Mouse (Mus musculus) ES-E14 (cell line): ENCODE measurements at regions not wholly inside any gene's neighbourhood (a gene's known extent, or its start where the extent isn't known, plus 50 kb on each side); places are given as distances from the start of the nearest gene placed in this dataset.
"Not testable (repeated sequence)": the region's sequence is repeated elsewhere in the genome, so short reads cannot be mapped to it uniquely, and the experiment has no call there.

Source experiments
- DNase-seq: peaks from one replicate; pipeline ENCODE4 v3.0.0-alpha.2; 2013; ENCODE audit warnings: low read depth, low spot score
- H3K27ac ChIP-seq: 2 replicates; pipeline ENCODE4 v1.5.1; 2012; ENCODE audit warnings: low read depth, mild to moderate bottlenecking, low read length, moderate library complexity, mixed read lengths; ENCODE audit not compliant: poor library complexity, insufficient read depth, severe bottlenecking
- H3K36me3 ChIP-seq: 2 replicates; pipeline ENCODE4 v1.6.1; 2012; ENCODE audit warnings: mild to moderate bottlenecking, low read length, moderate library complexity, mixed read lengths; ENCODE audit not compliant: control insufficient read depth, poor library complexity, insufficient read depth, severe bottlenecking
- H3K4me1 ChIP-seq, 2 experiments: fragments of 150-350 bp in 1 of 2; sonication (generic) in 1 of 2; 2 replicates each; pipeline ENCODE4 v1.6.1; 2012; ENCODE audit warnings: low read length in 2 of 2, mild to moderate bottlenecking in 1 of 2, mixed read lengths in 1 of 2; ENCODE audit not compliant: control insufficient read depth in 2 of 2, insufficient read depth in 2 of 2, poor library complexity in 1 of 2
- H3K4me3 ChIP-seq, 2 experiments: fragments of 150-350 bp in 1 of 2; sonication (generic) in 1 of 2; 2 replicates each; pipeline ENCODE4 v1.5.1; 2012; ENCODE audit warnings: low read length in 2 of 2, low read depth in 1 of 2, mild to moderate bottlenecking in 1 of 2, mixed read lengths in 1 of 2; ENCODE audit not compliant: insufficient read depth in 1 of 2, poor library complexity in 1 of 2, severe bottlenecking in 1 of 2
- H3K9ac ChIP-seq: 2 replicates; pipeline ENCODE4 v1.6.1; 2012; ENCODE audit warnings: low read depth, mild to moderate bottlenecking, low read length, mixed read lengths; ENCODE audit not compliant: poor library complexity, insufficient read depth, severe bottlenecking
- H3K9me3 ChIP-seq: fragments of 150-350 bp; sonication (generic); 2 replicates; pipeline ENCODE4 v1.6.1; 2012; ENCODE audit warnings: low read depth, mild to moderate bottlenecking, low read length; ENCODE audit not compliant: control insufficient read depth, insufficient read depth
- CHD2 ChIP-seq: IDR thresholded peaks from 2 replicates; pipeline ENCODE4 v1.6.1; 2014; ENCODE audit warnings: mild to moderate bottlenecking, low read depth, low read length, inconsistent platforms
- MAFK ChIP-seq: IDR thresholded peaks from 2 replicates; pipeline ENCODE4 v1.6.1; 2014; ENCODE audit warnings: mild to moderate bottlenecking, low read depth, low read length, inconsistent platforms; ENCODE audit not compliant: insufficient read depth
- ZC3H11A ChIP-seq: IDR thresholded peaks from 2 replicates; pipeline ENCODE4 v1.6.1; 2012; ENCODE audit warnings: low read depth, mild to moderate bottlenecking, inconsistent platforms, low read length, borderline replicate concordance
- in situ Hi-C, 2 experiments: fragments of 600-800 bp; cut with MboI; formaldehyde crosslinking; loops; one replicate each; pipeline ENCODE4 v1.15.1; 2025; ENCODE audit warnings: low sequenced_read_pairs in 2 of 2, inconsistent platforms in 1 of 2; ENCODE audit not compliant: unreplicated experiment in 2 of 2

DNA sequence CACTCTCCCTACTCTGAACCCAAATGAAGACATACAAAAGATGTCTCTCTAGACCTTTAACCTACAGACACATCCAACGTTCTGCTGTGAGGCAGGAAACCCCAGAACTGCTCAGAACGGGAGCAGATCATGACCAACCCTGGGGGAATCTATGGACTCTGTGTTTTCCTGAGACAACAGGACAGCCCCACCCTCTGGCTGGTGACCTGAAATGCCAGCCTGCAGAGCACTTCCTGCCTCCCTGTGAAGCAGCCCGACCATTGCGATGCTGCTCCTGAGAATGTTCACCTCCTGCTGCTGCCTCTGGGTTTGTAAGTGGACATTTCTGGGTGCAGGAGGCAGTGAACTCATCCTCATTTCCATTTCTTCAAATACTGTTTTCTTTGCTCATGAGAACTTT is 153.0 kb downstream of the Stard3nl start:
- H3K9me3 ChIP-seq, in situ Hi-C loops, H3K9ac ChIP-seq, H3K27ac ChIP-seq, H3K36me3 ChIP-seq, H3K4me1 ChIP-seq, DNase-seq, H3K4me3 ChIP-seq: not testable (repeated sequence)

GRCm38 (mm10) chr13:19236340-19236739 is 159.3 kb downstream of the Stard3nl start:
- Histone ChIP-seq H3K9me3 (no peaks in the 10 kb centered on the region), H3K4me1 (no peaks in the 10 kb centered on the region), H3K4me3 (no peak overlapping the region), H3K27ac (no peak overlapping the region), H3K36me3 (no peaks in the 10 kb centered on the region), H3K9ac (no peak overlapping the region)
- TF ChIP-seq ZC3H11A = peak; percentile 74
- TF ChIP-seq MAFK = no peak
- DNase-seq = peak; percentile 21
- in situ Hi-C loops = no loop called here

DNA sequence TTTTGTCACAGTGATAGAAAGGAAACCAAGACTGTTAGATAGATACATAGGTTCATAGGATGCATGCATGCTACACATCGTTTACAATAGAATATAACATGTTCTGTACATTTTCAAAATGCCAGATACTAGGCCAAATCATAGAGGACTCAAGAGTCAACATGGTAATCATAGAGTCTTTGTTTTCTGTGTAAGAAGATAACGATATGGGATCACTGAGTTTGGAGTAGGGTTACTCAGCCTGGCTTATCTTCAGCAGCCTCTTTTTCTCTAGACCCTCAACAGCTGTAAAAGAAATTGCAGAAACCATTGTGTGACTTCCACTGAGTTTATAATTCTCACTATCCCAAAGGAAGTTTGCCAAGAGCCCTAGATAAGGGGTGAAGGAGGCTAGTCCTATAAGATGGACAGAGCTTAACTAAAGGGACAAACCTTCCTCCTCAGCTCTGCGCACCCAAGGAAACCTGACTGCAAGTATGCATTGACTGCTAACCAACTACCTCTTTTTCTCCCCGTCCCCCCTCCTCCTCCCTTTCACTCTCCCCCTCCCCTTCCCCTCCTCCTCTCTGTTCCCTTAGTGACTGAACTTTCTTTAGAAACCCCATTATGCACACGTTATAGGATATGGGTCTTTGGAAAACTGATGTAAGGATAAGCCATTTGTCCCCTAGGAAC is 160.8 kb downstream of the Stard3nl start:
- no peak overlapping the region for H3K4me3 ChIP-seq
- in situ Hi-C loops = no loop called here
- H3K9ac ChIP-seq = no peak overlapping the region
- H3K9me3 ChIP-seq = no peaks in the 10 kb centered on the region
- no peaks in the 10 kb centered on the region for H3K4me1 ChIP-seq
- TF ChIP-seq CHD2 (no peak), ZC3H11A (no peak), MAFK (no peak)
- no peak for DNase-seq
- H3K36me3 ChIP-seq = no peaks in the 10 kb centered on the region
- H3K27ac ChIP-seq = no peak overlapping the region

DNA sequence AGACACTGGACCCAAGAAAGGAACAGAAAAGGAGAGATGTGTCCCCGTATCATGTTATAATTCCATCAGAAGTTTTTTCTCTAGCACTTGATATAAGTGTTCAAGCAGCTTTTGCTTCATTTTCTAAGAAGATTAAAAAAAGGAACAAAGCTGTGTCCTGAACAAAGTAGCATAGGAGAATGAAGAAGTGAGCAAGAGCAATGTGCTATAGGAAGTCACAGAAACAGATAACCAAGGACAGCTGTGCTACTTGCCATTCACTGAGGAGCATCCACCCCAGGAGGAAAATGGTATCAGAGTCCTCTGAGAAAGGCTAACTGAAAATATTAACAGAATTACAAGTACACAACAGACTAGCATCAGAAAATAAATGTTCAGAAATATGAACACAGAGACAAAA is 175.6 kb downstream of the Stard3nl start:
- H3K4me3 ChIP-seq, H3K36me3 ChIP-seq, in situ Hi-C loops, H3K27ac ChIP-seq, H3K9me3 ChIP-seq, H3K4me1 ChIP-seq, DNase-seq, H3K9ac ChIP-seq: not testable (repeated sequence)

DNA sequence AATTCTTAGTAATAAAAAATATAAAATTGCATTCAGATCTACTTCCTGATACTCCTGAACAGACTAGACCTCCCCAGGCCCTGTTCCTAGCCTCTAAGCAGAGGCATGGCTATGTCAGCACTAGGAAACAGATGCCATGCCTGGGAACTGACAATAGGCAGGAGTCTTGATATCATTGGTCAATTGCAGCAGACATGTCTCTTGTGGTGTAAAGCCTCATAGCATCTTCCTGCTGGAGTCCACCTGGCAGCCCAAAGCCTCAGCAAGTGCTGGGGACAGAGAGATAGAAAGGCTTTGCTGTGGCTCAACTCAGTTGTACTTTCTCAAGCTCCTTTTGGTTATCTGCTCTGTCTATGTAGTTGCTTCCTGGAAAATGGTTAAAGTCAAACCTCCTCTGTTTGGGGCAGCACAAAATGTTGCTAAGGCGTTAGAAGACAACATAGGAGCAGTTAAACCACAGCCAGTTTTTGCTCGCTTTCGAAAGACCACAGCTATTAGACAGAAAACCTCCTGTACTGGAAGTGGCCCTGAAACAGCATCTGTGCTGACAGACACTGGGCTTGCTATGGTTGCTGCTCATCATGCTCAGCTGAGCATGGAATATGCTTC is 176.1 kb downstream of the Stard3nl start:
- H3K9me3 ChIP-seq, H3K4me3 ChIP-seq, H3K36me3 ChIP-seq, H3K4me1 ChIP-seq, H3K27ac ChIP-seq, in situ Hi-C loops, H3K9ac ChIP-seq, DNase-seq: not testable (repeated sequence)
